Mouse (Mus musculus) monocyte, adult 5-6 weeks (primary cell): ENCODE data around the gene Rmdn2. TPM values are rescaled to one million over a fixed set of nuclear protein-coding genes. Genes with fewer than 3 reads are reported as not detected.
A peak's percentile ranks its signal among the peaks of the same experiment; 100 is the strongest.

Source experiments
- ATAC-seq: fragments of 153-309, 156-312 bp; replicated peaks from 2 replicates; pipeline ENCODE4 v1.8.0; 2017; ENCODE audit warnings: mild to moderate bottlenecking; ENCODE audit not compliant: low TSS enrichment, insufficient number of reproducible peaks, severe bottlenecking, poor library complexity, low FRiP score
- total RNA-seq: library from RNA; stranded (forward); fragments of 200-1000, 200-491, 200-594 nt; gene quantifications from 3 replicates; pipeline ENCODE4 v1.2.3, GENCODE M21; 2017

The Rmdn2 gene
- total RNA-seq, result 10.2 to 15.0 TPM (median 12.8 TPM) in 3 replicates

- ATAC-seq, result no peak
Measured at GRCm38 (mm10) chr17:79611545-79611944, at the start of gene Rmdn2. Gene Rmdn2, plus strand, starts transcription at chr17:79611863.

- ATAC-seq, result no peak
Measured at GRCm38 (mm10) chr17:79563067-79563620, 48.5 kb upstream of the Rmdn2 start.

GRCm38 (mm10) chr17:79563721-79564120, 47.9 kb upstream of the Rmdn2 start:
- ATAC-seq, result no peak

- no peak for ATAC-seq
Measured at GRCm38 (mm10) chr17:79565241-79565961, 46.3 kb upstream of the Rmdn2 start.

GRCm38 (mm10) chr17:79568401-79568800, 43.3 kb upstream of the Rmdn2 start:
- ATAC-seq, result no peak

GRCm38 (mm10) chr17:79578328-79578727, 33.3 kb upstream of the Rmdn2 start:
- no peak for ATAC-seq

- peak; percentile 74; the same call in 1 of the 2 replicates for ATAC-seq
Measured at GRCm38 (mm10) chr17:79580264-79580920, 31.3 kb upstream of the Rmdn2 start.

- no peak for ATAC-seq
Measured at GRCm38 (mm10) chr17:79583466-79583865, 28.2 kb upstream of the Rmdn2 start.

- peak; percentile 55 for ATAC-seq
Measured at GRCm38 (mm10) chr17:79584246-79584800, 27.3 kb upstream of the Rmdn2 start.

- ATAC-seq, result no peak
Measured at GRCm38 (mm10) chr17:79589913-79590312, 21.8 kb upstream of the Rmdn2 start.

GRCm38 (mm10) chr17:79595996-79596395, 15.7 kb upstream of the Rmdn2 start:
- no peak for ATAC-seq

GRCm38 (mm10) chr17:79598151-79598550, 13.5 kb upstream of the Rmdn2 start:
- no peak for ATAC-seq

- no peak for ATAC-seq
Measured at GRCm38 (mm10) chr17:79598596-79599577, 12.8 kb upstream of the Rmdn2 start.

GRCm38 (mm10) chr17:79600108-79600507, 11.6 kb upstream of the Rmdn2 start:
- no peak for ATAC-seq

GRCm38 (mm10) chr17:79602381-79602780, 9.3 kb upstream of the Rmdn2 start:
- ATAC-seq, result no peak

GRCm38 (mm10) chr17:79603427-79603826, 8.2 kb upstream of the Rmdn2 start:
- no peak for ATAC-seq

- ATAC-seq, result no peak
Measured at GRCm38 (mm10) chr17:79605794-79606193, 5.9 kb upstream of the Rmdn2 start.

- no peak for ATAC-seq
Measured at GRCm38 (mm10) chr17:79609697-79610096, 2.0 kb upstream of the Rmdn2 start.
